Mouse (Mus musculus): Measurements from ENCODE around the gene Chsy1. TPM values are rescaled to one million over a fixed set of nuclear protein-coding genes. Genes with fewer than 3 reads are reported as not detected.
A peak's percentile ranks its signal among the peaks of the same experiment; 100 is the strongest.

The Chsy1 gene
- polyA plus RNA-seq, 1 experiment = 11.2 TPM

GRCm38 (mm10) chr7:66198416-66198815 lies 89.1 kb downstream of the Chsy1 start:
- 61% methylated on average over 10 of the region's 10 CpGs for WGBS
- Histone ChIP-seq H3K4me1 (ENCODE audit: control insufficient read depth, insufficient read depth, low read length) (peaks cover 24% of the 10 kb centered on the region), H3K4me3 (replicated peaks; ENCODE audit: control insufficient read depth, low read depth, low read length) (no peak overlapping the region), H3K27ac (ENCODE audit: control insufficient read depth, insufficient read depth, low read depth, low read length, poor library complexity) (no peak overlapping the region)
- TF ChIP-seq CTCF (IDR thresholded peaks at IDR 0.05; ENCODE audit: control insufficient read depth, insufficient read depth, low read length) = no peak
- TF ChIP-seq POLR2A (IDR thresholded peaks at IDR 0.05; ENCODE audit: borderline replicate concordance, control insufficient read depth, low read depth, low read length) = no peak

GRCm38 (mm10) chr7:66199391-66199831 lies 90.1 kb downstream of the Chsy1 start:
- Histone ChIP-seq H3K27ac (ENCODE audit: control insufficient read depth, insufficient read depth, low read depth, low read length, poor library complexity) (peak overlapping the region; percentile 0), H3K4me3 (replicated peaks; ENCODE audit: control insufficient read depth, low read depth, low read length) (no peak overlapping the region), H3K4me1 (ENCODE audit: control insufficient read depth, insufficient read depth, low read length) (peaks cover 24% of the 10 kb centered on the region)
- TF ChIP-seq POLR2A (IDR thresholded peaks at IDR 0.05; ENCODE audit: borderline replicate concordance, control insufficient read depth, low read depth, low read length) (0 out of 2 replicates have a peak, but pooled peaks have one; percentile 1), CTCF (IDR thresholded peaks at IDR 0.05; ENCODE audit: control insufficient read depth, insufficient read depth, low read length) (no peak)
- WGBS = 34% methylated on average over 5 of the region's 5 CpGs

- TF ChIP-seq POLR2A (IDR thresholded peaks at IDR 0.05; ENCODE audit: borderline replicate concordance, control insufficient read depth, low read depth, low read length) (no peak), CTCF (IDR thresholded peaks at IDR 0.05; ENCODE audit: control insufficient read depth, insufficient read depth, low read length) (no peak)
- no peak overlapping the region for H3K4me3 ChIP-seq (replicated peaks; ENCODE audit: control insufficient read depth, low read depth, low read length)
- H3K4me1 ChIP-seq (ENCODE audit: control insufficient read depth, insufficient read depth, low read length) = peaks cover 21% of the 10 kb centered on the region
- 77% methylated on average over 3 of the region's 3 CpGs for WGBS
- H3K27ac ChIP-seq (ENCODE audit: control insufficient read depth, insufficient read depth, low read depth, low read length, poor library complexity) = peak overlapping the region; percentile 41; the same call in 1 of the 2 replicates
Measured at GRCm38 (mm10) chr7:66200383-66200782, 91.1 kb downstream of the Chsy1 start.

GRCm38 (mm10) chr7:66200791-66201450 lies 91.6 kb downstream of the Chsy1 start:
- Histone ChIP-seq H3K4me1 (ENCODE audit: control insufficient read depth, insufficient read depth, low read length) (peaks cover 19% of the 10 kb centered on the region), H3K27ac (ENCODE audit: control insufficient read depth, insufficient read depth, low read depth, low read length, poor library complexity) (peak overlapping the region; percentile 44), H3K4me3 (replicated peaks; ENCODE audit: control insufficient read depth, low read depth, low read length) (no peak overlapping the region)
- 16% methylated on average over 8 of the region's 8 CpGs for WGBS
- TF ChIP-seq POLR2A (IDR thresholded peaks at IDR 0.05; ENCODE audit: borderline replicate concordance, control insufficient read depth, low read depth, low read length) = no peak
- no peak for TF ChIP-seq CTCF (IDR thresholded peaks at IDR 0.05; ENCODE audit: control insufficient read depth, insufficient read depth, low read length)

GRCm38 (mm10) chr7:66201657-66202056 lies 92.3 kb downstream of the Chsy1 start:
- Histone ChIP-seq H3K4me3 (replicated peaks; ENCODE audit: control insufficient read depth, low read depth, low read length) (no peak overlapping the region), H3K27ac (ENCODE audit: control insufficient read depth, insufficient read depth, low read depth, low read length, poor library complexity) (no peak overlapping the region), H3K4me1 (ENCODE audit: control insufficient read depth, insufficient read depth, low read length) (peaks cover 19% of the 10 kb centered on the region)
- no peak for TF ChIP-seq CTCF (IDR thresholded peaks at IDR 0.05; ENCODE audit: control insufficient read depth, insufficient read depth, low read length)
- no peak for TF ChIP-seq POLR2A (IDR thresholded peaks at IDR 0.05; ENCODE audit: borderline replicate concordance, control insufficient read depth, low read depth, low read length)
- 88% methylated on average over 2 of the region's 2 CpGs for WGBS

GRCm38 (mm10) chr7:66209920-66210319 lies 100.6 kb downstream of the Chsy1 start:
- TF ChIP-seq CTCF (IDR thresholded peaks at IDR 0.05; ENCODE audit: control insufficient read depth, insufficient read depth, low read length) (no peak), POLR2A (IDR thresholded peaks at IDR 0.05; ENCODE audit: borderline replicate concordance, control insufficient read depth, low read depth, low read length) (no peak)
- 14% methylated on average over 2 of the region's 2 CpGs for whole genome bisulfite sequencing
- Histone ChIP-seq H3K4me1 (ENCODE audit: control insufficient read depth, insufficient read depth, low read length) (peaks cover 3% of the 10 kb centered on the region; the same call in 1 of the 2 replicates), H3K4me3 (replicated peaks; ENCODE audit: control insufficient read depth, low read depth, low read length) (no peak overlapping the region), H3K27ac (ENCODE audit: control insufficient read depth, insufficient read depth, low read depth, low read length, poor library complexity) (no peak overlapping the region)

GRCm38 (mm10) chr7:66212887-66213286 lies 103.6 kb downstream of the Chsy1 start:
- Histone ChIP-seq H3K4me3 (replicated peaks; ENCODE audit: control insufficient read depth, low read depth, low read length) (no peak overlapping the region), H3K4me1 (ENCODE audit: control insufficient read depth, insufficient read depth, low read length) (peaks cover 6% of the 10 kb centered on the region; the same call in 1 of the 2 replicates), H3K27ac (ENCODE audit: control insufficient read depth, insufficient read depth, low read depth, low read length, poor library complexity) (peak overlapping the region; percentile 37; the same call in 1 of the 2 replicates)
- 23% methylated on average over 1 of the region's 1 CpGs for WGBS
- TF ChIP-seq POLR2A (IDR thresholded peaks at IDR 0.05; ENCODE audit: borderline replicate concordance, control insufficient read depth, low read depth, low read length) (no peak), CTCF (IDR thresholded peaks at IDR 0.05; ENCODE audit: control insufficient read depth, insufficient read depth, low read length) (no peak)

- TF ChIP-seq CTCF (IDR thresholded peaks at IDR 0.05; ENCODE audit: control insufficient read depth, insufficient read depth, low read length) = no peak
- no peak for TF ChIP-seq POLR2A (IDR thresholded peaks at IDR 0.05; ENCODE audit: borderline replicate concordance, control insufficient read depth, low read depth, low read length)
- 38% methylated on average over 6 of the region's 6 CpGs for WGBS
- Histone ChIP-seq H3K4me1 (ENCODE audit: control insufficient read depth, insufficient read depth, low read length) (peaks cover 10% of the 10 kb centered on the region), H3K27ac (ENCODE audit: control insufficient read depth, insufficient read depth, low read depth, low read length, poor library complexity) (no peak overlapping the region), H3K4me3 (replicated peaks; ENCODE audit: control insufficient read depth, low read depth, low read length) (no peak overlapping the region)
Measured at GRCm38 (mm10) chr7:66214477-66214876, 105.2 kb downstream of the Chsy1 start.

Measured in bone marrow, adult 2 months (tissue).